Mouse (Mus musculus): ENCODE data around the gene Ptrh1.
A peak's percentile ranks its signal among the peaks of the same experiment; 100 is the strongest.

Ptrh1 gene

DNA sequence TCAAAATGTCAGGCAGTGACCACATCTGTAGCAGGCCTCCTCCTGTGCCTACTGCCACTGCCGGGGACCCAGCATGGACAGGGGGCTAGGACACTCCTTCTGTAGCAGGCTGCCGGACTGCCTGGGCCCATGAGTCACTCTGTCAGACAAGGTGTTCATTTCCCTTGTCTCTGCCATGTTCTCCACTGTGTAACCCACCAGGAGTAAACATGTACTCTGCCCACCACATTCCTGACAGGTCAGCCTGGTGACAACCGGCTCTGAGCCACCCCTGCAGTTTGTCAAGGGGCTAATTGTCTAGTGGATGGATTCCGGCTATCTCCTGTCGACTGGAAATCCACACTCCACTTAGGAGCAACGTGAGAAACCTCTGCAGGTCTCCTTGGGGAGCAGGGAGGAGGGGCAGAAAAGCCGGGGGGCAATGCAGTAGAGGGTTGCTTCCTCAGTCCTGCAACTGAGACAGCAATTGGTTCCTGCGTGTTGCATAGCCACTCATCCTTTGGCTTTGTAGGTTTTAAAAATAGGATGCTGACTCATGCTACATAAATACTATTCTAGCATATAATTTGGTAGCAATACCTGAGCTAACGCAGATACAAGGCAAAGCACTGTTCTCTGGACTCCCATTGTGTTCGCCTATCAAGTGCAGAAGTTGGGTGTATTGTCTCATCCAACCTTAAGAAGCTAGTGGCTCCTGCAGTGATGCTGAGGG is 22.8 kb downstream of the Ptrh1 start:
- DNase-seq = no peak

GRCm38 (mm10) chr2:32808816-32809566 is 33.4 kb downstream of the Ptrh1 start:
- no peak for DNase-seq

DNA sequence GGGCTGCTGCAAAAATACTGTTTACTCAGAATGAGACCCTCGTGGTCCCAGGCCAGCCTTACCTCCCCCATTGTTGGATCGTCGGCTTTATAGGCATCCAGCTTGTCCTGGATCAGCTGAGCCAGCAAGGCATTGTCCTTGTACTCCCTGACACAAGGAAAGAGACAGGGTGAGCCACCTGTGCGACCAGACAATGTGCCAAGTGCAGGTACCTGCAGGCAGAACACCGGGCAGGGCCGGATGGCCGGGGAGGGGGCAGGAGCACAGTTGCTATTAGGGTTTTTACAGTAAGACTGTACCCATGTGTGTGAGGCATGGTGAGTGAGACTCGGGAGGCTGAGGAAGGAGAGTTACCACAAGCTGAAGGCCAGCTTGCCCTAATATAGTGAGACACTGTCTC is 36.4 kb downstream of the Ptrh1 start:
- peak; percentile 61 for DNase-seq

- no peak for DNase-seq
These were observed 40.9 kb downstream of the Ptrh1 start for GRCm38 (mm10) chr2:32816497-32816896.

DNA sequence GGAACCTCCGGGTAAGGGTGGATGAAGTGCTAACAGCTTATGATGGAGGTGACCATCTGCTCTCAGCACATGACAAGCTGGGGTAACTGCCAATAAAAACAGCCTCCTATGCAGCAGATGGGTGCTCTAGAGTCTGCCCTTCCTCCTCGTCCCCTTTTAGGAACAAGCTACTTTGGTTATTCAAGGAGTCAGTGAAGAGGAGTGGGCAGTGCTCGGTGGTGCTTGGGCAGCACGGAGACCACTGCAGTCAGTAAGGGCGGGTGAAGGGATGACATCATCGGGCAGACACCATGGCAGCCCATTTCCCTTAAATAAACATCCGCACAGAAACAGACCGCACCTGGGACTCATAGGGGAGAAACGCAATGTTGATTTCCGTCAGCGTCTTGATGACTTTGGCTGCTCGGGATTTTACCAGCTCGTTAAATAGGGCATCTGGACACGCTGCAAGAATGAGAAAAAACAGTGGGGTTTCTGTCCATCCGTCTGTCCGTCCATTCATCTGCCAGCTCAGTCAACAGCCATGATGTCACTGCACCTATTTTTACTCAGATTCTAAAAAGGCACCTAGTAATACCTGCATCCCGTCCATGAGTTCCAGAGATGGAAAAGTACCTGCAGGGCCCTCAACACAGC is 41.5 kb downstream of the Ptrh1 start:
- DNase-seq = peak; percentile 81

GRCm38 (mm10) chr2:32817589-32817988 is 42.0 kb downstream of the Ptrh1 start:
- no peak for DNase-seq

DNA sequence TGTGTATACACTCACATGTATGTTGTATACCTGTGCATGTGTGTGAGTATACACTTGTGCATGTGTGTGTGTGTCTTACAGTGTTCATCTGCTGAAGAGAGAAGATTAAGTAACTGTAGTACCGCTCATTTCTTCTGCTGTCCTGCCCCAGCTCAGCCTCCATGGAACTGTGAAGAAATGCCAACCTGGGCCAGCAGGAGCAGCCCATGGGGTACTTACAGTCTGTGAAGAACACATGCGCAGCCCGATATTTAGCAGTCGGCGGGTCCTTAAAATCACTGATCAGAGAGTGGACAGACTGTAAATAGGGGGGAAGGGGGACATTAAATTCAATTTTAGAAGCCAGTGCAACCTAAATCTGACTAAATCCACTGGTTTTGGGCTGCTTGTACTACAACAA is 42.6 kb downstream of the Ptrh1 start:
- DNase-seq = no peak

DNA sequence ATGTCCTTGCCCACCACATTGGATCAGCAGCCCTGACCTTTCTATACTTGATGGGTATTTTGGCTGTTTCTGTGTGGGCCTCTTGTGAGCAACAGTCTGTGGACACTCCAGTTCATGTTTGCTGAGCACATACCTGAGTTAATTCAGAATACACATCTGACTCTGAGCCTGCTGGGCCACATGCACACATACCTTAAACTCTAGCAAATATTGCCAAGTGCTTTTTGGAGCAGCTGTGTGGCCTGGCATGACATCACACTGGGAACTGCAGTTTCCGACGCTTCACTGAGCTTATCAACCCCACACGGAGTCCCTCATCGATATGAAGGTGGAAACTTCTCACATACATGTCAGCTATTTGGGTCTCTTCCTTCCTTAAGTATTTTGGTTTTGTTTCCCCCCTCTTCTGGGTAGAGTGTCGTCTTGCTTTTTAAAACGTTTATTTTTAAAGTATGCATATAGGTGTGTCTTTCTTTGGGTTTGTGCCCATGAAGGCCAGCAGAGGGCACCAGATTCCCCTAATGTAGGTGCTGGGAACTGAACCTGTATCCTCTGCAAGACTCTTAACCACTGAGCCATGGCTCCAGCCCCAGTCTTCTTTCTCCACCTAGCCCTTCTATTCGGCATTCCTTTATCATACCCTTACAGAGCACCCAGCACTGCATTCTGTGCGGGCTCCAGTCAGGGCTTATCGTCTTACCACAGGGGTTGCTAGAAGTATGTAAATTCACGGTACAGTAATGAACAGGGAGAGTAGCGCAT is 45.6 kb downstream of the Ptrh1 start:
- no peak for DNase-seq

DNA sequence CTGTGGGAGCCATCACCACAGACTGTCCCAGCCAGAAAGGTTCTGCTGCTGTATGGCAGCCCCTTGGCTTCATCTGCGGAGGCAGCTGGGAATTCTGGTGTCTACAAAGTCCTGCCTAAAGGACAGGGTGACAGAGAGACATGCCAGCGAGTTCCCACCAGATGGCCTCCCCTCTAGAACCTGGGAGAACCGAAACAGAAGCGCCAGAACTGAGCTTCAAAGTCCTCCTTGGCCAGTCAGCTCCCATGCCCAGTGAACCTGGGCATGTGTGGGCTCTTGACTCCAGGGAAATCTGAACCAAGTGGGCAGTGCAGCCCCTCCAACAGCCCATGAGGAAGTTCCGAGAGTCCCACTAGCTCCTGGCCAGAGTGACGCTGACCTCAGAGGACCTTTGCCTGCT is 47.1 kb downstream of the Ptrh1 start:
- DNase-seq = no peak

DNA sequence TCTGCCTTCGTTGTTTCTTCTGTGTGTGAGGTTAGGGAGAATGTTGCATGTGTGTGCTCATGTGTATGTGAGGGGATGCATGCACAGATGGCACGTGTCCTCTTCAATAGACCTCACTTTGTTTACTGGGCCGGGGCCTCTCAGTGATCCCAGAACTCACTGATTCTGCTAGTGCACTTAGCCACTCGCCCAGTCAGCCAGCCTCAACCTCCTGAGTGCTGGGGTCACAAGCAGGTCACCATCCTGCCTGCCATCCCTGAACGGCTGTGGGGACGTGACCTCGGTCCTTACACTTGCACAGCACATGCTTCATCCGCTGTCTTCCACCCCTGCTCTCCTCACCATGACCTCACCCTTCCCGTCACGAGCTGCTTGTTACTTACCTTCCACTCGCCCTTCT is 47.6 kb downstream of the Ptrh1 start:
- DNase-seq = no peak

- no peak for DNase-seq
These were observed 48.1 kb downstream of the Ptrh1 start for GRCm38 (mm10) chr2:32823579-32824154.

DNA sequence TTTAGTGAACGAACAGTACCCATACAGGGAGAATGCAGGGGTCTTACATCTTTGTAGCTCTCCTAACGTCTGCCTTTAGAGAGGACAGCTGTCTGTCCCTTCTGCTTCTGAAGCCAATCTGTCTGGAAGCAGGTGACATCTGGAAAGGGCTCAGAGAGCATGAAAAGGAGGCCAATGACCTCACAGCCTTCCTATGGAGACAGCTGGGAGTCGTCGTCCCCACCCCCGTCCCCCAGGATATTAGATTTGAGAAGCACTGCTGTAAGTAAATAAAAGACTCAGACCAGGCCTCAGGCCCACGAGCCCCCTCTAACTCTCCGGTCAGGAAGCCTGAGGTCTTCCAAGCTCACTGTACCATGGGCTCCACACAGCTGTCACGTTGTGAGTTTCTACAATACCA is 48.6 kb downstream of the Ptrh1 start:
- DNase-seq = no peak

GRCm38 (mm10) chr2:32824778-32825177 is 49.2 kb downstream of the Ptrh1 start:
- no peak for DNase-seq

DNA sequence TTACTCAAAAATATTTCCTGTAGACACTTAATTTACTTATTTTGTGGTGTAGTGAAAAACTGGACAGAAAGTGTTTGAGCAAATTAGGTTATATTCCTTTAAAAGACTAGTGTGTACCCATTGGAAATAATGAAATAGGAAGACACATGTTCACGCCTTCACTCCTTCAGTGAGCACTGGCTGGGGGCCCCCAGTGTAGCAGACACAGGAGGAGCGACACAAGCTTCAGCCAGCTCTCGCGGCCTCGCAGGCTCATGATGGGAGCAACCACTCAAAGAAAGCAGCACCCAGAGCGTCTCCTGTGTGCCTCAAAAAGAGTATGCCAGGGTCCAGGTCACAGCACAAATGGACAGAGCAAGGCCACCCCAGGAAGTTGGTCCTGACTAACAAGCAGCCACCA is 50.2 kb downstream of the Ptrh1 start:
- no peak for DNase-seq
